Mouse (Mus musculus) lung, embryonic 16.5 days (tissue): ENCODE data around the gene Arhgap15. TPM values are rescaled to one million over a fixed set of nuclear protein-coding genes. Genes with fewer than 3 reads are reported as not detected.
A peak's percentile ranks its signal among the peaks of the same experiment; 100 is the strongest.

Experiments
- ATAC-seq: fragments of 200-750 bp; cut with Nextera tagmentation; 2 replicates; pipeline ENCODE4 v1.8.0; 2017; ENCODE audit warnings: low read depth, mild to moderate bottlenecking, moderate library complexity
- H3K27ac ChIP-seq: fragments of 300-500 bp; sonication (generic); 2 replicates; pipeline ENCODE4 v1.5.1; 2014; ENCODE audit warnings: mild to moderate bottlenecking, control low read depth, low read length
- H3K27me3 ChIP-seq: fragments of 300-500 bp; sonication (generic); 2 replicates; pipeline ENCODE4 v1.6.1; 2014; ENCODE audit warnings: low read depth, low read length, mixed read lengths; ENCODE audit not compliant: control insufficient read depth, insufficient read depth
- H3K36me3 ChIP-seq: fragments of 300-500 bp; sonication (generic); 2 replicates; pipeline ENCODE4 v1.6.1; 2014; ENCODE audit warnings: low read length; ENCODE audit not compliant: control insufficient read depth, insufficient read depth
- H3K4me1 ChIP-seq: fragments of 300-500 bp; sonication (generic); replicated peaks from 2 replicates; pipeline ENCODE4 v1.6.1; 2014; ENCODE audit warnings: low read length, mixed read lengths; ENCODE audit not compliant: control insufficient read depth, insufficient read depth
- H3K4me2 ChIP-seq: fragments of 300-500 bp; sonication (generic); 2 replicates; pipeline ENCODE4 v1.6.1; 2014; ENCODE audit warnings: low read depth, low read length, control low read depth
- H3K4me3 ChIP-seq: fragments of 300-500 bp; sonication (generic); 2 replicates; pipeline ENCODE4 v1.5.1; 2014; ENCODE audit warnings: mild to moderate bottlenecking, low read length, control low read depth
- H3K9ac ChIP-seq: fragments of 300-500 bp; sonication (generic); 2 replicates; pipeline ENCODE4 v1.6.1; 2014; ENCODE audit warnings: low read length, control low read depth
- H3K9me3 ChIP-seq: fragments of 300-500 bp; sonication (generic); 2 replicates; pipeline ENCODE4 v1.6.1; 2016; ENCODE audit warnings: low read length; ENCODE audit not compliant: control insufficient read depth
- WGBS: fragments of 180-500 bp; shearing (Covaris S2); extraction: QIAGEN DNeasy Blood & Tissue Kit; methylation state at CpG from one replicate; pipeline ENCODE4 v1.1.7; 2014; 5-methylcytosine and 5-hydroxymethylcytosine counted together
- polyA plus RNA-seq: library from polyadenylated mRNA; unstranded; fragments of >200 nt; fragmentation: Nextera tagmentation; extraction: Ambion mirVana; gene quantifications from 2 replicates; pipeline ENCODE4 v1.2.1, GENCODE M21; 2015

Gene Arhgap15
- polyA plus RNA-seq, 1 experiment from 2014 or later, result 2.1 TPM

DNA sequence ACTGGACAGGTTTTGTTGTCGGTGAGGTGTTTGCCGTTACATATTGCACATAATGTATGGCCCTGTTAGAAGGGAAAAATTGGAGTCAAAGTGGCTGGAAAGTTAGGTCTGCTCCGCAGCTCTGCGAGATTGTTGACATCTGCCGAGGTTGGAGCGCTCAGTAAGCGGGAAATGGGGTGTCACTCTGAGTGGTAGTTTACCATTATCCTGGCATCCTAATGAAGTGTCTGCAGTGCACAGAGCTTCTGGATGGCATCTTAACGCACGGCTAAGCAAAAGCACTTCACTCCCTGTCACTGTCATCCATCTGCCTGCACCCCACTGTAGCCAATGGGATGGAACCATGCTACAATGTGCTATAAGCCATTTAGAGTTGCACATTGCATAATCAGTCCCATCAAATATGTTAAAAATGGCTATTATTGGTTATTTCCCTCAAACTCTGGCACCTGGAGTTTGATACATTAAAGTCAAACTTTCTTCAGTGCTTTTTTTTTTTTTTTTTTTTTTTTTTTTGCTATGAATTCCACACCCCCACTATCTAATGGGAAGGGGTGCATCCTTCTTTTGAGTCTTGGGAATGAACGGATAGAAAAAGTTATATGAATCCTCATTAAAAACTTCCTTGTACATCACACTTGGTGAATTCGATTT, 561.6 kb downstream of the Arhgap15 start:
- H3K27me3 ChIP-seq, result no peaks in the 10 kb centered on the region
- no peaks in the 10 kb centered on the region for H3K9me3 ChIP-seq
- H3K36me3 ChIP-seq, result no peaks in the 10 kb centered on the region
- no peak overlapping the region for H3K4me3 ChIP-seq
- no peak overlapping the region for H3K9ac ChIP-seq
- H3K4me2 ChIP-seq, result peak overlapping the region; percentile 4; the same call in 1 of the 2 replicates
- 52% methylated on average over 11 of the region's 11 CpGs for WGBS
- H3K4me1 ChIP-seq, result 0 out of 2 replicates have a peak, but pooled peaks cover 8% of the 10 kb centered on the region
- ATAC-seq, result peak; percentile 88
- peak overlapping the region; percentile 1; the same call in 1 of the 2 replicates for H3K27ac ChIP-seq

DNA sequence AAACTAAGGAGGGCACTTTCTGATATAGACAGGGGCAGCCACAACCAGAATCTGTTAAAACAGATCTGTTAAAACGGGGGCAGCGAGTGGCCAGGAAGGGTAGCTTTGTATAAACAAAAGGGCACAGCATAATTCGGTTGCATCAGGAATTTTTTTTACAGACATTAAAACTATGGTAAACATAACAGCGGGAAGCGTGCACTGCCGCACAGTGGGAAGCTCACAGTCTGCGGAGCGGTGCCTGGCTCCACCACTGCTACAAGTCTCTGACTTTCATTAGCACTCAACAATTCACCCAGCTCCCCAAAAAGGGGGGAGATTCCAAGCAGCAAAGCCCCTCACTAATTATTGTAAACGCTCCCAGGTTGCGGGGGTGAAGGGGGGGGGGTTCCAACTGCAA, 562.6 kb downstream of the Arhgap15 start:
- Histone ChIP-seq H3K27me3 (no peaks in the 10 kb centered on the region), H3K9ac (no peak overlapping the region), H3K4me2 (peak overlapping the region; percentile 37), H3K9me3 (no peaks in the 10 kb centered on the region), H3K36me3 (no peaks in the 10 kb centered on the region), H3K4me1 (0 out of 2 replicates have a peak, but pooled peaks cover 4% of the 10 kb centered on the region), H3K27ac (peak overlapping the region; percentile 31; the same call in 1 of the 2 replicates), H3K4me3 (no peak overlapping the region)
- 23% methylated on average over 10 of the region's 10 CpGs for WGBS
- peak; percentile 41; the same call in 1 of the 2 replicates for ATAC-seq

DNA sequence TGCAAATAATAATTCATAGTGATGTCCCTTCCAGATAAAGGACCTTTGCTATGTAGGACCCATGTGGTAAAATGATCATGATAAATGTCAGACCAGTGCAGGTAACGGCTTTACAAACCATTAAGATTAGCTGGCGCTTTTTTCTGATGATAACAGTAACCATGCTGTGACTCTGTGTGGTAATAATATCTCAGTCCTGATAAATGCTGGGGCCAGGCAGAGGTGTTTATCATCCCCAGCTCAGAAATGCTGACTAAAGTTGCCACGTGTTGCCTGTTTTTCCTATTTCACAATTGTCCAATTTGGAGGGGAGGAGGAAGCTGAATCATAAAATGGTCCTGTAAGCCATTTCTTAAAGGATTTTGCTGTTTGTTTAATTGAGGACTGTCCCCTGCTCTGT, 564.9 kb downstream of the Arhgap15 start:
- Histone ChIP-seq H3K4me2 (no peak overlapping the region), H3K4me3 (no peak overlapping the region), H3K9me3 (no peaks in the 10 kb centered on the region), H3K27ac (no peak overlapping the region), H3K27me3 (no peaks in the 10 kb centered on the region), H3K4me1 (0 out of 2 replicates have a peak, but pooled peaks cover 4% of the 10 kb centered on the region), H3K9ac (no peak overlapping the region), H3K36me3 (no peaks in the 10 kb centered on the region)
- ATAC-seq, result no peak
- WGBS, result 75% methylated on average over 3 of the region's 3 CpGs

DNA sequence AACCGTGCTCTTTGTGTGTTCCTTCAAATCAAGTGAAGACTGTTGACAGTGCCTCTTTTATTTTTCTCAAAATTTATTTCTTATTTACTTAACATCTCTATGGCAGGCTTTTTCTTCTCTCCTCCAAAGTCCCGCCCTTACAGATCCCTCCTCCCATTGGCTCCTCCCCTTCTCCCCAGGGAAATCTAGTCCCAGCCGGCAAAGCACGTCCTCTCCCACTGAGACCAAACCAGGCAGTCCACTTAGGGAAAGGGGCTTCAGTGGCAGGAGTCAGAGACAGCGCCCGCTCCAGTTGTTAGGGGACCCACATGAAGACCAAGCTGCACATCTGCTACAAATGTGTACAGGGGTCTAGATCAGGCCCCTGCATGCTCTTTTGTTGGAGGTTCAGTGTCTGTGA, 569.8 kb downstream of the Arhgap15 start:
- no peak overlapping the region for H3K27ac ChIP-seq
- no peaks in the 10 kb centered on the region for H3K9me3 ChIP-seq
- H3K9ac ChIP-seq, result no peak overlapping the region
- H3K4me1 ChIP-seq, result no peaks in the 10 kb centered on the region
- no peak overlapping the region for H3K4me2 ChIP-seq
- WGBS, result 68% methylated on average over 6 of the region's 6 CpGs
- ATAC-seq, result no peak
- H3K36me3 ChIP-seq, result no peaks in the 10 kb centered on the region
- no peaks in the 10 kb centered on the region for H3K27me3 ChIP-seq
- no peak overlapping the region for H3K4me3 ChIP-seq

DNA sequence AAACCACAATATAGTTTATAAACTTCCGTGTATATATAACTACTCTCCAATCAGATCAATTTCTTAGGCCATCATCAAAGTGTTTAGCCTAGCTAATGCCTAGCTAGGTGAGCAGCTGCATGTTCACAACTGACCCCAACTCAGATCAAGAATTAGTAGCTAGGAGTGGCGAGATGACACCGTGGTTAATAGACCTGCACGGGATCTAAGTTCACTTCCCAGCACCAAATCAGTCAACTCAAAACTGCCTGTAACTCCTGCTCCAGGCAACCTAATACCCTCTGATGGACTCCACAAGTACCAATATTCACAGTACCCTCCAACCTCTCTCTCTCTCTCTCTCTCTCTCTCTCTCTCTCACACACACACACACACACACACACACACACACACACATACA, 570.9 kb downstream of the Arhgap15 start:
- Histone ChIP-seq H3K27me3 (no peaks in the 10 kb centered on the region), H3K9me3 (no peaks in the 10 kb centered on the region), H3K4me1 (no peaks in the 10 kb centered on the region), H3K27ac (no peak overlapping the region), H3K4me3 (no peak overlapping the region), H3K4me2 (no peak overlapping the region), H3K9ac (no peak overlapping the region), H3K36me3 (no peaks in the 10 kb centered on the region)
- no peak for ATAC-seq
- 91% methylated on average over 4 of the region's 4 CpGs for WGBS

DNA sequence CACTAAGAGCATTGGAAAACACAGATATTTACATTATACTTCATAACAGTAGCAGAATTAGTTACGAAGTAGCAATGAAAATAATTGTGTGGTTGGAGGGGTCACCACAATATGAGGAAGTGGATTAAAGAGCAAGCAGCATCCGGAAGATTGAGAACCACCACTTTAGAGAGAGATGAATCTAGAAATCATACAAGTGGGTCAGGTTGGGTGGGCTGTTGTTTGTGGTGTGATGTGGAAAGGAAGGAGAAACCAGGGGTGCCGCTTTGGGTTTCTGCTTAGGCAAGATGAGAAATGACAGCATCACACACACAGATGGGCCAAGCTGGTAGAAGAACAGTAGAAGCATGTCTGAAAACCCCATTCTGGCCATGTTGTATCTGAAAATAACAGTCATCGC, 575.2 kb downstream of the Arhgap15 start:
- 92% methylated on average over 4 of the region's 4 CpGs for WGBS
- no peak for ATAC-seq
- no peak overlapping the region for H3K9ac ChIP-seq
- H3K4me2 ChIP-seq, result no peak overlapping the region
- no peak overlapping the region for H3K27ac ChIP-seq
- H3K4me3 ChIP-seq, result no peak overlapping the region
- H3K4me1 ChIP-seq, result no peaks in the 10 kb centered on the region
- no peaks in the 10 kb centered on the region for H3K9me3 ChIP-seq
- H3K27me3 ChIP-seq, result no peaks in the 10 kb centered on the region
- no peaks in the 10 kb centered on the region for H3K36me3 ChIP-seq

DNA sequence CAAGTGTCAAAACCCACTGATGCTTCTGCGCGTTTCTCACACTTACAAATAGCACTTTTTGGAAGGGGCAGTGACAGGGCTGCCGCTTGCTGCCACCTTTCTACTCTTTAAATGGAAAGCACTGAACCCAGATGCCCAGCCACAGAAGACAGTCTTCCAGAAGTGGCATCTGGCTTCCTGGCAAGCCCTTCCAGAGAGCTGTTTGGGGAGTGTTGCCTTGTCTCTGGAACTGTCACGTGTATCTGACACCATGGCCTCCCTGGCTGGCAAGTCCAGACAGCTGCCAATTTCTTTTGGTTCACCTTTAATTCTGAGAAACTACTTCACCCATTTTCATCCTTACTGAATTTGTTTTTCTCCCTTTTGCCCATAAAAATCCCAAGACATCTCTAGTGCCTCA, 584.7 kb downstream of the Arhgap15 start:
- no peak for ATAC-seq
- Histone ChIP-seq H3K4me3 (no peak overlapping the region), H3K27me3 (no peaks in the 10 kb centered on the region), H3K9me3 (no peaks in the 10 kb centered on the region), H3K27ac (no peak overlapping the region), H3K4me2 (no peak overlapping the region), H3K4me1 (no peaks in the 10 kb centered on the region; the same call in 1 of the 2 replicates), H3K9ac (no peak overlapping the region), H3K36me3 (no peaks in the 10 kb centered on the region)
- WGBS, result 78% methylated on average over 4 of the region's 4 CpGs

DNA sequence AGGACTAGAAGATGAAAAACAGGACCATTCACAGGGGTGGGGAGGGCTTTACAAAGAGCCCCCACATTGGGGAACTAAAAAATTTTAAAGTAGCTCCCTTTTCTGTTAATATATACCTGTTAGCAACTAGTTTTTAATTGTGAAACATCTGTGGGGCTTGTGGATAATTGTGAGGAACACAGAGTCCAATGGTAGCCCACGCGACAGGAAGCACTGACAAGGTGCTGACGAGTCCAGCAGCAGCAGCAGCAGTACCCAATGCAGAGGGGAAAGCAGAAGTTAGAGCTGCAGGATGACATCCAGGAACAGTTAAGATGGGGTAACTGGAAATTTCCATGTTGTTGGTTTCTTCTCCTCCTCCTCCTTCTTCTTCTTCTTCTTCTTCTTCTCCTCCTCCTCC, 585.4 kb downstream of the Arhgap15 start:
- ATAC-seq, result peak; percentile 45; the same call in 1 of the 2 replicates
- Histone ChIP-seq H3K4me1 (no peaks in the 10 kb centered on the region; the same call in 1 of the 2 replicates), H3K9ac (no peak overlapping the region), H3K27ac (no peak overlapping the region), H3K4me3 (no peak overlapping the region), H3K9me3 (no peaks in the 10 kb centered on the region), H3K36me3 (no peaks in the 10 kb centered on the region), H3K4me2 (no peak overlapping the region), H3K27me3 (no peaks in the 10 kb centered on the region)
- 71% methylated on average over 3 of the region's 3 CpGs for WGBS

DNA sequence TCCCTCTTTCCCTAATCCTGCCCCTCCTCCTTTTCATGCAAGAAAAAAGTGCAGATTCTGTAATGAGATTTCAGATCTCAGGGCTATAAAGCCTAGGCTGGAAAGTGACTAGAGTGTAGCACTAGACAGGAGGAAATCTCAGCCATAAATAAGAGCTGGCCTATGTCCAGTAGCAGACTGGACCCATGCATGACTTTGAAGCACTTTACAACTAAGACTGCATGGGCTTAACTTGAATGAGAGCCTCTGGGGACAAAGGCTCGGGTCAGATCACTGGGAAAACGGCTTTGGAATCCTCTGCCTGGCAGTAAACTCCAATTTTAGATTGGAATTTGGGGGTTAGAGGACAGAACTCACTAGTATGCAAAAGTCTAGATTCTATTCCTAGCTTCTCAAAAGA, 585.9 kb downstream of the Arhgap15 start:
- Histone ChIP-seq H3K27ac (no peak overlapping the region), H3K4me1 (no peaks in the 10 kb centered on the region; the same call in 1 of the 2 replicates), H3K4me2 (no peak overlapping the region), H3K27me3 (no peaks in the 10 kb centered on the region), H3K9me3 (no peaks in the 10 kb centered on the region), H3K36me3 (no peaks in the 10 kb centered on the region), H3K4me3 (no peak overlapping the region), H3K9ac (no peak overlapping the region)
- peak; percentile 61; the same call in 1 of the 2 replicates for ATAC-seq
- WGBS, result 30% methylated on average over 2 of the region's 2 CpGs
